Mouse (Mus musculus) liver, postnatal 0 days (tissue): ENCODE measurements at regions not wholly inside any gene's neighbourhood (a gene's known extent, or its start where the extent isn't known, plus 50 kb on each side); places are given as distances from the start of the nearest gene placed in this dataset.

Experiments
- ATAC-seq: fragments of 200-750 bp; cut with Nextera tagmentation; 2 replicates; pipeline ENCODE4 v1.8.0; 2017; ENCODE audit warnings: mild to moderate bottlenecking, moderate library complexity
- DNase-seq: peaks from one replicate; pipeline ENCODE4 v3.0.0-alpha.2; 2016
- H3K27ac ChIP-seq: fragments of 300-500 bp; sonication (generic); 2 replicates; pipeline ENCODE4 v1.5.1; 2014; ENCODE audit warnings: antibody characterized with exemption, moderate library complexity, mild to moderate bottlenecking, low read depth
- H3K27me3 ChIP-seq: fragments of 300-500 bp; sonication (generic); 2 replicates; pipeline ENCODE4 v1.6.1; 2014; ENCODE audit warnings: low read length, control low read depth, mixed read lengths; ENCODE audit not compliant: insufficient read depth
- H3K36me3 ChIP-seq: fragments of 300-500 bp; sonication (generic); replicated peaks from 2 replicates; pipeline ENCODE4 v1.6.1; 2014; ENCODE audit warnings: mild to moderate bottlenecking, control low read depth, low read length, moderate library complexity, mixed read lengths; ENCODE audit not compliant: insufficient read depth
- H3K4me1 ChIP-seq: fragments of 300-500 bp; sonication (generic); 2 replicates; pipeline ENCODE4 v1.6.1; 2014; ENCODE audit warnings: antibody characterized with exemption, mild to moderate bottlenecking, control low read depth; ENCODE audit not compliant: insufficient read depth
- H3K4me2 ChIP-seq: fragments of 300-500 bp; sonication (generic); 2 replicates; pipeline ENCODE4 v1.6.1; 2014; ENCODE audit warnings: low read depth, mild to moderate bottlenecking, low read length, moderate library complexity, mixed read lengths
- H3K4me3 ChIP-seq: fragments of 300-500 bp; sonication (generic); 2 replicates; pipeline ENCODE4 v1.5.1; 2014; ENCODE audit warnings: low read depth, low read length
- H3K9ac ChIP-seq: fragments of 300-500 bp; sonication (generic); replicated peaks from 2 replicates; pipeline ENCODE4 v1.6.1; 2014; ENCODE audit warnings: mild to moderate bottlenecking, moderate library complexity
- H3K9me3 ChIP-seq: fragments of 300-500 bp; sonication (generic); 2 replicates; pipeline ENCODE4 v1.6.1; 2016; ENCODE audit warnings: mild to moderate bottlenecking, control low read depth, low read length, mixed read lengths
- CTCF ChIP-seq: sonication (generic); IDR thresholded peaks from 2 replicates; pipeline ENCODE4 v1.5.1; 2016; ENCODE audit warnings: antibody characterized with exemption, low read depth
- EP300 ChIP-seq: IDR thresholded peaks from 2 replicates; pipeline ENCODE4 v1.6.1; 2016; ENCODE audit warnings: antibody characterized with exemption, low read depth, mild to moderate bottlenecking
- WGBS: fragments of 180-500 bp; shearing (Covaris S2); extraction: QIAGEN DNeasy Blood & Tissue Kit; methylation state at CpG from one replicate; pipeline ENCODE4 v1.1.7; 2014; ENCODE audit not compliant: insufficient replicate concordance; 5-methylcytosine and 5-hydroxymethylcytosine counted together

DNA sequence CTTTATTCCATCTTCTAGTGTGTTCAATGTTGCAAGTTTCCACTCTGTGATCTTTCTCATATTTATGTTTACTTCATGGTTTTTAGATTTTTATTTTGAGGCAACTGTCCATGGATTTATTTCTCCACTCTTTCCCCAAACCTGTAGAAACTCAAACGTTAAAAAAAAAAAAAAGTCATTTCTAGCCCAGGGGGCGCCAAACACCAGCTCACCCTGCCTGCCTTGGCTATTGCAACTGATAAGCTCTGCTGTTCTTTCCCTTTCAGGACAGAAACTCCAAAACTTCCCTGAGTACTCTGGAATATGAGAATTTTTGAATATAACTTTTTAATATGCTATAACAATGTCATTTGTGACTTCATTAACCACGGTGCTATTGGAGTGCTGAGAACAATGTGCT is 201.9 kb upstream of the Cxcl12 start:
- Histone ChIP-seq H3K4me3 (no peak overlapping the region), H3K4me1 (no peaks in the 10 kb centered on the region), H3K4me2 (no peak overlapping the region), H3K36me3 (no peaks in the 10 kb centered on the region), H3K9ac (no peak overlapping the region), H3K27me3 (no peaks in the 10 kb centered on the region), H3K9me3 (no peaks in the 10 kb centered on the region), H3K27ac (no peak overlapping the region)
- TF ChIP-seq CTCF (peak; percentile 44), EP300 (no peak)
- ATAC-seq: no peak
- 15% methylated on average over 3 of the region's 3 CpGs for WGBS
- no peak for DNase-seq

DNA sequence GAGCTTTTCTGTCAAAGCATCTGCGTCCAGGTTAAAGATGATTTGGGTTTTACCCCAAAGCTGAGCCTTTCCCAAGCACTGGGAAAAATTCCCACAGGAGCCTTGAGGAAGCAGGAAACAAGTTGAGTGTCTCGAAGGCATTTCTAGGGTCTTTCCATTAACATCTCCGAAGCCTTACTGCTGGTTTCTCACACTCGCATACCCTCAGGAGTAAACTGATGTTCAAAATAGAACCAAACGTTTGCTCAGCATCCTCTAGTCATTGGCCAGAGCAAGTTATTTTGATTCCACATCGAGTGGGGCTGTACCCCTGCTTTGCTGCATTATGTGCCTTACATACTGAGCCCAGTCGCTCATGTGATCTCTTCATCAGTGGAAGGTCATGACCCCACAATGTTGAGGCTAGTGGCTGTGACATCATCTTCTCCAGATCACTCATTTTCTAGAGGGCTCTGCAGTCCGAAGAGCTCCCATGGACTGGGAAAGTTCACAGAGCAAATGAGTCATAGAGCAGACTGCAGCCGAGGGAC is 198.9 kb upstream of the Cxcl12 start:
- Histone ChIP-seq H3K9ac (no peak overlapping the region), H3K4me1 (no peaks in the 10 kb centered on the region), H3K27ac (no peak overlapping the region), H3K9me3 (no peaks in the 10 kb centered on the region), H3K4me2 (no peak overlapping the region), H3K36me3 (no peaks in the 10 kb centered on the region), H3K27me3 (no peaks in the 10 kb centered on the region), H3K4me3 (no peak overlapping the region)
- no peak for DNase-seq
- 66% methylated on average over 9 of the region's 9 CpGs for WGBS
- ATAC-seq: no peak
- TF ChIP-seq CTCF: no peak
- TF ChIP-seq EP300: no peak

DNA sequence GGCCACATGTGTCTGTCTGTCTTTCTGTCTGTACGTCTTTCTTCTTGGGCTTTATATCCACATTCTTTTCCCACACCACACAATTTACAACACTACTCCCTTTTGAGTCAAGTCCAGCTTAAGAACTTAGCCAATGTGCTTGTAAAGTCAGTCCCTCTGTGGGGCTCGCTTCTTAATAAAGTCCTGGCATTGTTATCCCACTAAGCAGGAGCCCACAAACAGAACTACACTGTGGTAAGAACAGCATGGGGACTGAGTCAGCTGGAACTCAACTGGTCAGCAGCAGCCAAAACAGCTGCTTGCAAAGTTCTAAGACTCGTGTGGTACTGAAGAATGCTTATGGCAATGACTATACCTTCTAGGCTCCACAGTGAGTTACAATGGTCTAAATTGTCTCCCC is 193.5 kb upstream of the Cxcl12 start:
- no peaks in the 10 kb centered on the region for H3K9me3 ChIP-seq
- no peak overlapping the region for H3K4me3 ChIP-seq
- H3K4me2 ChIP-seq: no peak overlapping the region
- H3K36me3 ChIP-seq: no peaks in the 10 kb centered on the region
- H3K4me1 ChIP-seq: no peaks in the 10 kb centered on the region
- DNase-seq (no peak), ATAC-seq (no peak)
- H3K9ac ChIP-seq: no peak overlapping the region
- WGBS: 77% methylated on average over 3 of the region's 3 CpGs
- no peak overlapping the region for H3K27ac ChIP-seq
- no peak for TF ChIP-seq EP300
- TF ChIP-seq CTCF: no peak
- H3K27me3 ChIP-seq: no peaks in the 10 kb centered on the region

GRCm38 (mm10) chr6:116980349-116980995 is 187.9 kb upstream of the Cxcl12 start:
- Histone ChIP-seq H3K4me3 (no peak overlapping the region), H3K36me3 (no peaks in the 10 kb centered on the region), H3K27ac (no peak overlapping the region), H3K4me2 (no peak overlapping the region), H3K9ac (no peak overlapping the region), H3K27me3 (no peaks in the 10 kb centered on the region), H3K9me3 (no peaks in the 10 kb centered on the region), H3K4me1 (no peaks in the 10 kb centered on the region; the same call in 1 of the 2 replicates)
- DNase-seq (peak; percentile 13), ATAC-seq (no peak)
- no peak for TF ChIP-seq EP300
- TF ChIP-seq CTCF: no peak
- 14% methylated on average over 10 of the region's 10 CpGs for WGBS

- Histone ChIP-seq H3K4me3 (no peak overlapping the region), H3K36me3 (no peaks in the 10 kb centered on the region), H3K9ac (no peak overlapping the region), H3K4me2 (no peak overlapping the region), H3K27me3 (no peaks in the 10 kb centered on the region), H3K9me3 (no peaks in the 10 kb centered on the region), H3K27ac (no peak overlapping the region), H3K4me1 (no peaks in the 10 kb centered on the region; the same call in 1 of the 2 replicates)
- ATAC-seq: no peak
- DNase-seq: peak; percentile 3
- TF ChIP-seq EP300 (no peak), CTCF (no peak)
- WGBS: 68% methylated on average over 4 of the region's 4 CpGs
Measured at GRCm38 (mm10) chr6:116985147-116985737, 183.1 kb upstream of the Cxcl12 start.

- H3K9me3 ChIP-seq: no peaks in the 10 kb centered on the region
- no peak for TF ChIP-seq CTCF
Measured at GRCm38 (mm10) chr6:116986266-116987000, 181.9 kb upstream of the Cxcl12 start.

More at GRCm38 (mm10) chr6:116986266-116987000, 181.9 kb upstream of the Cxcl12 start:
- Histone ChIP-seq H3K36me3 (no peaks in the 10 kb centered on the region), H3K4me3 (no peak overlapping the region), H3K27me3 (no peaks in the 10 kb centered on the region), H3K9ac (no peak overlapping the region), H3K4me1 (no peaks in the 10 kb centered on the region), H3K4me2 (no peak overlapping the region), H3K27ac (no peak overlapping the region)
- WGBS: 53% methylated on average over 10 of the region's 10 CpGs
- ATAC-seq (no peak), DNase-seq (peak; percentile 7)
